Mouse (Mus musculus): ENCODE measurements around the gene Sigmar1.
A peak's percentile ranks its signal among the peaks of the same experiment; 100 is the strongest.
"Not testable (repeated sequence)": the region's sequence is repeated elsewhere in the genome, so short reads cannot be mapped to it uniquely, and the experiment has no call there.

The Sigmar1 gene

GRCm38 (mm10) chr4:41755338-41756305, at the start of gene Sigmar1:
TSS of gene Sigmar1 (minus strand) at chr4:41756157.
- peak; percentile 90 for DNase-seq (ENCODE audit: low spot score)

GRCm38 (mm10) chr4:41783197-41783596, 27.2 kb upstream of the Sigmar1 start:
- not testable (repeated sequence) for DNase-seq (ENCODE audit: low spot score)

GRCm38 (mm10) chr4:41782711-41783110, 26.8 kb upstream of the Sigmar1 start:
- DNase-seq (ENCODE audit: low spot score): not testable (repeated sequence)

GRCm38 (mm10) chr4:41781748-41782485, 26.0 kb upstream of the Sigmar1 start:
- not testable (repeated sequence) for DNase-seq (ENCODE audit: low spot score)

- not testable (repeated sequence) for DNase-seq (ENCODE audit: low spot score)
Measured at GRCm38 (mm10) chr4:41781271-41781670, 25.3 kb upstream of the Sigmar1 start.

- DNase-seq (ENCODE audit: low spot score): not testable (repeated sequence)
Measured at GRCm38 (mm10) chr4:41775840-41776239, 19.9 kb upstream of the Sigmar1 start.

- DNase-seq (ENCODE audit: low spot score): not testable (repeated sequence)
Measured at GRCm38 (mm10) chr4:41774506-41774905, 18.5 kb upstream of the Sigmar1 start.

GRCm38 (mm10) chr4:41774002-41774401, 18.0 kb upstream of the Sigmar1 start, which contains the start of gene Ccl27a:
TSS of gene Ccl27a (minus strand) at chr4:41774247.
- DNase-seq (ENCODE audit: low spot score): peak; percentile 85

GRCm38 (mm10) chr4:41773502-41773901, 17.5 kb upstream of the Sigmar1 start:
- DNase-seq (ENCODE audit: low spot score): peak; percentile 59

GRCm38 (mm10) chr4:41772946-41773345, 17.0 kb upstream of the Sigmar1 start:
- DNase-seq (ENCODE audit: low spot score): not testable (repeated sequence)

- not testable (repeated sequence) for DNase-seq (ENCODE audit: low spot score)
Measured at GRCm38 (mm10) chr4:41767301-41767700, 11.3 kb upstream of the Sigmar1 start.

GRCm38 (mm10) chr4:41763176-41763575, 7.2 kb upstream of the Sigmar1 start:
- not testable (repeated sequence) for DNase-seq (ENCODE audit: low spot score)

GRCm38 (mm10) chr4:41762688-41763114, 6.7 kb upstream of the Sigmar1 start:
- not testable (repeated sequence) for DNase-seq (ENCODE audit: low spot score)

- DNase-seq (ENCODE audit: low spot score): no peak
Measured at GRCm38 (mm10) chr4:41762099-41762687, 6.2 kb upstream of the Sigmar1 start.

GRCm38 (mm10) chr4:41761680-41762079, 5.7 kb upstream of the Sigmar1 start:
- no peak for DNase-seq (ENCODE audit: low spot score)

- no peak for DNase-seq (ENCODE audit: low spot score)
Measured at GRCm38 (mm10) chr4:41760911-41761310, 5.0 kb upstream of the Sigmar1 start.

- peak; percentile 11 for DNase-seq (ENCODE audit: low spot score)
Measured at GRCm38 (mm10) chr4:41760288-41760721, 4.3 kb upstream of the Sigmar1 start.

GRCm38 (mm10) chr4:41759656-41760287, 3.8 kb upstream of the Sigmar1 start:
- no peak for DNase-seq (ENCODE audit: low spot score)

GRCm38 (mm10) chr4:41759206-41759605, 3.2 kb upstream of the Sigmar1 start:
- no peak for DNase-seq (ENCODE audit: low spot score)

- no peak for DNase-seq (ENCODE audit: low spot score)
Measured at GRCm38 (mm10) chr4:41758701-41759100, 2.7 kb upstream of the Sigmar1 start.

GRCm38 (mm10) chr4:41758021-41758420, 2.1 kb upstream of the Sigmar1 start:
- no peak for DNase-seq (ENCODE audit: low spot score)

- DNase-seq (ENCODE audit: low spot score): no peak
Measured at GRCm38 (mm10) chr4:41757321-41757720, 1.4 kb upstream of the Sigmar1 start.
